Mouse (Mus musculus): ENCODE measurements around the gene Shisa5.
A peak's percentile ranks its signal among the peaks of the same experiment; 100 is the strongest.

DNA sequence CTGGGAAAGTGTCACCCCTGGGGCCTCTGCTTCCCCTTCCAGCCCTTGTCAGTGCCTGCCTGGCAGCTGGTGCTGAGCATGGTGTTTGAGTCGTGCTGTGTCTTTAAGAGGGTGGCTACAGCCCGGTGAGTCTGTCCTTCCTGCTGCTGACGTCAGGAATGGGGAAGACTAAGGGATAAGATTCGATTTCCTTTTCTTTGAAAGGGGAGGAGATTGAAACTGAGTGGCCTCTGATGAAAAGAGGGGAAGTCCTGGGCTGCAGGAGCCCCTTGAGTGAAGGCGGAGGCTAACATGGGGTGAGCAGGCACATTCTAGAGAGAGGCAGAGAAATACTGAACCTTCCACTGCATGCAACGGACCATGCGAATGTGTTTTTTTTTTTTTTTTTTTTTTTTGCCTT, 16.3 kb downstream of the Shisa5 start:
- no peak for TF ChIP-seq CTCF (IDR thresholded peaks at IDR 0.05; ENCODE audit: insufficient read depth, low read depth, low read length)
- peak; percentile 19; the same call in 1 of the 2 replicates for TF ChIP-seq POLR2A (IDR thresholded peaks at IDR 0.05; ENCODE audit: insufficient read depth, low read depth, low read length)

Measured in olfactory bulb, adult 2 months (tissue).